Mouse (Mus musculus) forebrain, embryonic 10.5 days (tissue): ENCODE results near the gene Prrx1. TPM values are rescaled to one million over a fixed set of nuclear protein-coding genes. Genes with fewer than 3 reads are reported as not detected.

ENCODE experiments used
- DNase-seq: peaks from one replicate; pipeline ENCODE4 v3.0.0-alpha.2; 2017; ENCODE audit warnings: low spot score; ENCODE audit errors: extremely low spot score
- H3K27ac ChIP-seq: fragments of 300-500 bp; sonication (generic); 2 replicates; pipeline ENCODE4 v1.5.1; 2016; ENCODE audit warnings: mild to moderate bottlenecking
- H3K27me3 ChIP-seq: fragments of 300-500 bp; sonication (generic); 2 replicates; pipeline ENCODE4 v1.6.1; 2016; ENCODE audit warnings: mild to moderate bottlenecking; ENCODE audit not compliant: poor library complexity, severe bottlenecking
- H3K36me3 ChIP-seq: fragments of 300-500 bp; sonication (generic); replicated peaks from 2 replicates; pipeline ENCODE4 v1.6.1; 2016; ENCODE audit warnings: mild to moderate bottlenecking, moderate library complexity
- H3K4me1 ChIP-seq: fragments of 300-500 bp; sonication (generic); 2 replicates; pipeline ENCODE4 v1.6.1; 2016
- H3K4me3 ChIP-seq: fragments of 300-500 bp; sonication (generic); 2 replicates; pipeline ENCODE4 v1.5.1; 2016; ENCODE audit warnings: mild to moderate bottlenecking, moderate library complexity
- H3K9me3 ChIP-seq: fragments of 300-500 bp; sonication (generic); 2 replicates; pipeline ENCODE4 v1.6.1; 2016; ENCODE audit warnings: mild to moderate bottlenecking, moderate library complexity
- WGBS: fragments of 180-500 bp; shearing (Covaris S2); methylation state at CpG from one replicate; pipeline ENCODE4 v1.1.7; 2016; 5-methylcytosine and 5-hydroxymethylcytosine counted together
- polyA plus RNA-seq: library from polyadenylated mRNA; unstranded; fragments of >200 nt; fragmentation: Nextera tagmentation; extraction: Ambion mirVana; gene quantifications from 2 replicates; pipeline ENCODE4 v1.2.1, GENCODE M21; 2016

The Prrx1 gene
- polyA plus RNA-seq, 1 experiment from 2014 or later: 35.9 TPM

GRCm38 (mm10) chr1:163226271-163226670 lies 87.2 kb downstream of the Prrx1 start:
- no peak for DNase-seq
- WGBS: 93% methylated on average over 4 of the region's 4 CpGs

GRCm38 (mm10) chr1:163221767-163222166 lies 91.7 kb downstream of the Prrx1 start:
- 63% methylated on average over 1 of the region's 1 CpGs for WGBS
- no peak overlapping the region for H3K4me3 ChIP-seq
- no peaks in the 10 kb centered on the region for H3K36me3 ChIP-seq
- H3K27me3 ChIP-seq: no peaks in the 10 kb centered on the region
- no peak for DNase-seq
- H3K27ac ChIP-seq: no peak overlapping the region
- H3K4me1 ChIP-seq: no peaks in the 10 kb centered on the region
- H3K9me3 ChIP-seq: no peaks in the 10 kb centered on the region

More at GRCm38 (mm10) chr1:163226271-163226670, 87.2 kb downstream of the Prrx1 start:
- Histone ChIP-seq H3K36me3 (no peaks in the 10 kb centered on the region), H3K4me1 (no peaks in the 10 kb centered on the region), H3K9me3 (no peaks in the 10 kb centered on the region), H3K27me3 (no peaks in the 10 kb centered on the region), H3K27ac (no peak overlapping the region), H3K4me3 (no peak overlapping the region)

- H3K9me3 ChIP-seq: no peaks in the 10 kb centered on the region
- H3K4me3 ChIP-seq: no peak overlapping the region
- DNase-seq: no peak
- H3K27ac ChIP-seq: no peak overlapping the region
- H3K27me3 ChIP-seq: no peaks in the 10 kb centered on the region
- H3K36me3 ChIP-seq: no peaks in the 10 kb centered on the region
- 87% methylated on average over 14 of the region's 14 CpGs for WGBS
- no peaks in the 10 kb centered on the region for H3K4me1 ChIP-seq
Observed at GRCm38 (mm10) chr1:163208919-163209867, 104.3 kb downstream of the Prrx1 start.

GRCm38 (mm10) chr1:163198767-163199166 lies 114.7 kb downstream of the Prrx1 start:
- H3K4me1 ChIP-seq: no peaks in the 10 kb centered on the region; the same call in none of the 2 replicates
- no peaks in the 10 kb centered on the region for H3K27me3 ChIP-seq
- H3K36me3 ChIP-seq: no peaks in the 10 kb centered on the region
- H3K9me3 ChIP-seq: no peaks in the 10 kb centered on the region
- no peak overlapping the region for H3K4me3 ChIP-seq
- no peak for DNase-seq
- 61% methylated on average over 2 of the region's 2 CpGs for WGBS
- no peak overlapping the region for H3K27ac ChIP-seq

DNA sequence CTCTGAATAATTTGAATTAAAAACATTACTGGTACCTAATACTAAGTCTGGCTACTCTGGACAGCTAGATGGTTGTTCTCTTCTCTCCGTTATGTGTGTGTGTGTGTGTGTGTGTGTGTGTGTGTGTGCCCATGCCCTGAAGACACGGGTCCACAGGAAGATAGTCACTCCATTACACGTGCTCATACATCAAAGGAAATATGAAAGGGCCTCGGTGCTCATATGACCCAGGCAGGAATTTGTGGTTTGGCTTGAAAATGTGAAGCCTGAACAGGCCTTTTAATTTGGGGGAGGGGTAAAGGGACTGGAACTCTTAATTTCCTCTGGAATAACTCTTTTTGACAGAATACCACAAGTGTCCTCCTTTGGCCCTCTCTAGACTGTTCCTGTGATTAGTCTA lies 115.5 kb downstream of the Prrx1 start:
- 89% methylated on average over 4 of the region's 4 CpGs for WGBS
- DNase-seq: no peak
- Histone ChIP-seq H3K27ac (no peak overlapping the region), H3K4me1 (no peaks in the 10 kb centered on the region; the same call in 1 of the 2 replicates), H3K36me3 (no peaks in the 10 kb centered on the region), H3K4me3 (no peak overlapping the region), H3K27me3 (no peaks in the 10 kb centered on the region), H3K9me3 (no peaks in the 10 kb centered on the region)

Other genes with a start within 250 kb of the Prrx1 start
- gene Mroh9, start 228.0 kb downstream of the Prrx1 start, polyA plus RNA-seq: not detected in 2 replicates
- gene Gorab, start 90.0 kb upstream of the Prrx1 start, polyA plus RNA-seq: 23.8 and 26.2 TPM in 2 replicates